Mouse (Mus musculus): ENCODE data around the gene Rpp25l.
"Not testable (repeated sequence)": the region's sequence is repeated elsewhere in the genome, so short reads cannot be mapped to it uniquely, and the experiment has no call there.

The Rpp25l gene

DNA sequence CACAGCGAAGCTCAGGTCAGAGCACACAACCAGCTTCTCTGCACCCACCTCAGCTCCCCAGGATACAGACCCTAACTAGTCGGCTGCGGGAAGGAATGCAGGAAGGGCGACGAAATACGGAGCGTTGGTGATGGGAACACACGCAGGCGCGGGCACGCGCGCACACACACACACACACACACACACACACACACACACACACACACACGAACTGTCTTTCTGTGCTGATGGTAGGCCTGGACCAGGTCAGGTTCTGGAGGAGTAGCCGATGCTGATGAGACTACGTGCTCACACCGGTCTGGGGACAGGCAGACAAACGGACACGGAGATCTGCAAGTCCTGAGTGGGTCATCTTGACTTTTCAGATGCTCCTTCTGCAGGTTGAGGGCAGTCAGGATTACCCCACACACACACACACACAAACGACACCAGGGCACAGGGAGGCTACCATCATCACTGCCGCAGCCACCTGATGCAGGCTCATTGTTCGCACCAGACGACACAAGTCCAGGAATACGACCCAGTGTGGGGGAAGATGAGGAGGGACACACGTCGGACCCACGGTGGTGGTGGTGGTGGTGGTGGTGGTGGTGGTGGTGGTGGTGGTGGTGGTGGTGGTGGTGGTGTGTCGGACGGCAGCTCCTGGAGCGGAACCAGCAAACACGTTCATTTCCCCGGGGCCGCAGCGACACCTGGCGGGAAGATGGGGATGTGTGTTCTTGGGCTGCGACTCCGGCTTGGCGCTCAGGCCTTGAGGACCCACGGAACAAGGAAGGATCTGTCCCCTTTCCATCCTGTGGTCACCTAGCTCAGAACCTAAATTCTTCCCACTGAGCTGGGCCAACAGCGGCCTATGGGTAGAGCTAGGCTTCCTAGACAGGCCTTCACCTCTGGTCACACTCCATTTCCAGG lies 16.1 kb downstream of the Rpp25l start, which contains the start of gene Cntfr:
Cntfr (minus strand) TSS at position 160 of the 912 bp plus-strand sequence.
- DNase-seq: peak; percentile 91

- peak in 1 of 2 experiments; percentile 9 for DNase-seq
Observed at GRCm38 (mm10) chr4:41696452-41696851, 16.9 kb downstream of the Rpp25l start.

GRCm38 (mm10) chr4:41695800-41696199 lies 17.5 kb downstream of the Rpp25l start:
- peak in 1 of 2 experiments; percentile 13 for DNase-seq

DNA sequence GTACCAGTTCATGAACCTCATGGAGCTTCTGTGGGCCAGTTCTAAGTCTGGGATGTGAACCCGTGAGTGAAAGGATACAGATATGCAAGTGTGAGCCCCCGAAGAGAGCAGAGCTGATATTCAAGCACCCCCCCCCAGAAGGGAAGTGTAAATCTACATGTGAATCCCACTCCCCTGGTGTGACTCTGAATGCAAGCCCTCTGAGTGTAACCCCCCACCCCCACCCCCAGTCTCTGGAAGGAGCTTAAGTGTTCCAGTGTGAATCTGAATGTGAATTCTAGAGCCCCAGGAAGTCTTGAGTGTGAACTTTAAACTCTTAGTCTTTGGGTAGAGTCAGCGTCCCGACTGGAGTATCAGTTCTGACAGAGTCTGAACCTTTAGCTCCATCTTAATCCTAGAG lies 19.8 kb downstream of the Rpp25l start:
- DNase-seq: not testable (repeated sequence)

DNA sequence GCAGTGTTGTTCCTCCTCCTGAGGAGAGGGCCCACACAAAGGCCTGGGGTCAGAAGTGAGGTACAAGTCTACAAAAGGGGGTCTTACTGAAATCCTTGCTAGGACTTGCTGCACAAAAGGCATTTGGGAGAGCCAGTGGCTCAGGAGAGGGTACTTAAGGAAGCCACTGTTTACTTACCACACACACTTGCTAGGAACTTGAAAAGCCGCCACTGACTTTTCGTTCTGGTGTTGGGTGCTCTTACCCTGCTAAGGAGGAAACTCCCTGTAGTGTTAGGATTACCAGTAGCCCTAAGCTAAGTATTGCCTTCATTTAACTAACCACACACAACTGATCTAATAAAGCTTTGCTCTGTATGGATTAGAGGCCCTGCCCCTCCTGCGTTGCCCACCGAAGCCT lies 23.3 kb downstream of the Rpp25l start:
- DNase-seq: not testable (repeated sequence)

DNA sequence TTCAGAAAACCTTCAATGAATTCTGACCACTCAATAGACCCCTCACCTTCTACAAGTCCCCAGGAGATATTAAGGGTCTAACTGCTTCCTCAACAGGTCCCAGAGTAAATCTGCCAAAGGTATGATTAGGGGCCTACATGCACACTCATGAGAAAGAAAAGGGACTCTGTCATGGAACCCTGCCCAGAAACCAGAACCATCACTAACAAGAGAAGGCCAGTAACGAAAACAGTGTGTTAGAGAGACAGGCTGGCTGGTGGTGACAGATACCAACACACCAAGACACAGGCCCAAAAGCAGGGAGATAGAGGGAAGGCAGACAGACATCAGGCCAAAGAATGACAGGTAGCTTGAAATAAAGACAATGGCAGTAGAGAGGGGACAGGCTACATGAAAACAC lies 24.8 kb downstream of the Rpp25l start:
- not testable (repeated sequence) for DNase-seq

- DNase-seq: not testable (repeated sequence)
Observed at GRCm38 (mm10) chr4:41685882-41686492, 27.3 kb downstream of the Rpp25l start.

- DNase-seq: peak in 1 of 2 experiments; percentile 42
Observed at GRCm38 (mm10) chr4:41684931-41685453, 28.3 kb downstream of the Rpp25l start.

DNA sequence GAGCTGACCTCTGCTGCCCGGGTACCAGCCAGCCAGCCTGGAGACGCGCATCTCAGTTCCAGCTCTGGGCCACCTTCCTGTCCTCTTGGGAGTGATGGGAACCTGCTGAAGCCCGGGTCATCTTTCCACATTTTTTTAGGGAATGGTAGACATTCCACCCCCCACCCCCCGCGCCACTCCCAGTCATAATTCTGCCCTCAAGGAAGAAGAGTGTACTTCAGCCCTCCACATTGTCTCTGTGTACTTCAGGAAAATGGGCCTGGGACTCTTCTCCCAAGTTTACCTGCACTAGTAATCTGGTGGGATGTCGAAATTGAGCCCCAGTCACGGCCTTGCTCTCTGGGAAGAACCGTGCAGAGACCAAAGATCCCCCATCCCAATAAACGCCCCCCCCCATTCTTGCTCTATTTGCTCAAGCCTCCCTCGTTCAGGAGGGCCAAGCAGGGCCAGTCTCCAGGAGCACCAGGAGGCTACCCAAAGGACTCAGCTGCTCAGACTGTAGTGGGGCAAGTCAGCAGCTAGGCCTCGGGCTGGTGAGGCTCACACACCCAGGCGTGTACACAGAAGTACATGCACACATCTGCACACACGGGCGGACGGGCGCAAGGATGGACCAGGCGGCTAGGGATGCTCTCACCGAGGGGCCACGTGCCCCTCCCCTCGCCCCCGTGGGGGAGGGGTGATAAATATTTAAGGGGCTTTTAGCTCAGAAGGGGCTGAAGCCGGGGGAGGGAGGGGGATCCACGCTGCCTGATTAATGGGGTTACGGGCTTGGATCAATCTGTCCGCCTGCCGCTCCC lies 29.0 kb downstream of the Rpp25l start:
- DNase-seq: not testable (repeated sequence)

- DNase-seq: peak; percentile 49 to 64
Observed at GRCm38 (mm10) chr4:41683303-41683702, 30.0 kb downstream of the Rpp25l start.

DNA sequence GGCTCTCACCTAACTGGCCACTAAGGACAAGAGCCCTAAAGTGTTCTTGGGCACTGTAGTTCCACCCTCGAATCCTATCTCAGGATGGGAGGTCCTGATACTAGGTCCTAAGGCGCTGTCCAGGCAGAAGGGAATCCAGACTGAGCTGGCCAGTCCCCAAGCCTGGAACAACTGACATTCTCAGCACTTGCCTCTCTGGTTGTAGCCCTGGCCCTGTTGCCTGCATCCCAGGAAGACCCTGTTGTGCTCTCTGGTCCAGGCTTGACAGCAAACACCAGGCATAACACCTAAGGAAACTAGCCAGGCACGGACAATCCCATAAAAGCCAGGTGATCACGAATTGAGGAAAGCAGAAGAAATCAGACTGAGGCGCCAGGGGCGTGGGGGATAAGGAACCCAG lies 30.5 kb downstream of the Rpp25l start:
- no peak for DNase-seq

DNA sequence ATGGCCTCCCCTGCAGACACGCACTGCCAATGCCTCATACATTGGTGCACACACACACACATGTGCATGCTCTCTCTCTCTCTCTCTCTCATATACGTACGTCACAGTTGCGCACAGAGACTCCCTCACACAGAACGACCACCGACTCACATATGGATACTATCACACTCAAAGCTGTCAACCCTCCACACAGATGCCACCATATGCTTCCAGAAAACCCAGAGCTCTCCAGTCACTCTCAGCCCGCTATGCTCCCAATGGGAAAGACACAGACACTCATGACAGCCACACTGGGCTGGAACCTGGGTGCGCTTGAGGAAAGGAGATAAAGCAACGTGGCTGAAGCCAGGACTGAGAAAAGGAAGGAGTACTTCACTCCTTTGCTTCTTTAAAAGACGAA lies 31.4 kb downstream of the Rpp25l start:
- no peak for DNase-seq

- DNase-seq: no peak
Observed at GRCm38 (mm10) chr4:41681176-41681575, 32.2 kb downstream of the Rpp25l start.

DNA sequence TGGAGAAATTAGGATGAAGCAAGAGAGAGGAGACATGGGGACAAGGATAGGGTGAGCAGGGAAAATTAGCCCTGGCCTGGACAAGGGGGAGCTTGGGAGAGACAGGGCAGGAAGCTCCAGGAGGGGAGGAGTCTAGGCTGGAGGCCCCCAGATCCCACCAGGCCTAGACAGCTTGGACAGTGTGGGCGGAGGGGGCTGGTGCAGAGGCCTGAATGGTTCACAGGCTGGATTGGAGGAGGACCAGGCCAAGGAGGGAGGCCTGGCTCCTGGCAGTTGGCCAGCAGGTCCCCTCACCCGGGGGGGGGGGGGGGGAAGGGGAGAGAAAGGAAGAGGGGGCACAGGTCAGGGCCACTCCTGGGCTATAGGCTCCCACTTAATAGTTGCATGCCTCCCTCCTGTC lies 34.0 kb downstream of the Rpp25l start:
- peak in 1 of 2 experiments; percentile 59 for DNase-seq

DNA sequence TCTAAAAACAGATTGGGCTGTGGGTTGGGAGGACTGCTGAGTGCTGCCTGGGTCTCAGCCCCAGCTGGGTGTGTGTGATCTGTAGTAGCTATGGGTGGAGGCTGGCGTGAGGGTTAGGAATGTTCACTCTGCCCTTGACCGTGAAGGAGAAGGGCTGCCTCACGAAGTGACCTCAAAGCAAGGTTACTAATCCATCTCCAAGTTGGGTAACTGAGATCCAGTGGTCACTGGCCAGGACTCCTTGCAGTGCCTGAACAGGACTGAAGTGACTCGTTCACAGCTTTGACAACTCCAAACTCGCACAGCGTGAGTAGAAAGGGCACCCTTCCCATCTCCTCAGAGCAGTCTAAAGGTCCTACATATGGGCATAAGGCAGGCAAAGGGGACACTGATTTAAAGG lies 34.5 kb downstream of the Rpp25l start:
- no peak for DNase-seq

DNA sequence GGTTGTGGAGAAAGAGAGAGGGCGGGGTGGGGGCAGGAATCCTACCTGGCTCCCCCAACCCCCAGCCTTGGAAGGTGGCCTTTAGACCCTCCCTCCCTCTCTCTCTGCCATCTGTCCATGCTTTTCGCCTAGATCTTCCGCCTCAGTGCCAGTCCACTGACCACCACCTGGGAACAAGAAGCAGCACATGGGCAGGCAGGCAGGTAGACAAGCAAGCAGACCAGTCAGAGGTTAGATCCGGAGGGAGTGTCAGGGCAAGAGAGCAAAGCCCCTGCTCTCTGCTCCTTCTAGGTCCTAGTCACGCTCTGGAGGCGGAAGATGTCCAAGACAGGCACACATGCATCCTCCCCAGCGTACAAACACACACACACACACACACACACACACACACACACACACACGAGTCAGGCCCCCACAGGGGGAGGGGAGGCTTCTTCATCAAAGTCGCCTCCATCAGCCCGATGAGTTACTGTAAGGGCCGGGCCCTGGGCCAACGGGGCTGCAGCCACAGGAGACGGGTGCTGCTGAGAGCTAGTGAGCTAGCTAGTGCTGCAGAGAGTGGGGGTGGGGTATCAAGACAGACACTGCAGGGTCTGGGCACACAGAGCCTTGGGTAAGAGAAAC lies 36.2 kb downstream of the Rpp25l start:
- peak; percentile 83 to 89 for DNase-seq

GRCm38 (mm10) chr4:41676248-41677005 lies 36.9 kb downstream of the Rpp25l start:
- peak in 1 of 2 experiments; percentile 37 for DNase-seq

DNA sequence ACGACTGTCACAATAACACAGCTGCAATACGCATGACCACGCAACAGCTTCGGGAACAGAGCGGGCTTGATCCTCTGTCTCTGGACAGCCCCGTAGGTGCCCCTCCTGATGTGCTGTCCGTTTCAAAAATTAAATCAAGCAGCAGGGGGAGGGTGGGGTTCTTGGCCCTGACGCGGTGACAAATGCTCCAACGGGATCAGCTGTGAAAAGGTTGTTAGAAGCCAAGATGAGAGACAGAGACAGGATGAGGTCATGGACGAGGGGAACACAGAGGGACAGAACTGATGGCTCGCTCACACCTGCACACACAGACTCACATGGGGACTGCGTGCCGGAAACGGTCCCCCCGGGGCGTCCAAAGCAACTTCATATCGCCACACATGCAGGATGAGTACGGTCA lies 40.1 kb downstream of the Rpp25l start:
- DNase-seq: no peak

DNA sequence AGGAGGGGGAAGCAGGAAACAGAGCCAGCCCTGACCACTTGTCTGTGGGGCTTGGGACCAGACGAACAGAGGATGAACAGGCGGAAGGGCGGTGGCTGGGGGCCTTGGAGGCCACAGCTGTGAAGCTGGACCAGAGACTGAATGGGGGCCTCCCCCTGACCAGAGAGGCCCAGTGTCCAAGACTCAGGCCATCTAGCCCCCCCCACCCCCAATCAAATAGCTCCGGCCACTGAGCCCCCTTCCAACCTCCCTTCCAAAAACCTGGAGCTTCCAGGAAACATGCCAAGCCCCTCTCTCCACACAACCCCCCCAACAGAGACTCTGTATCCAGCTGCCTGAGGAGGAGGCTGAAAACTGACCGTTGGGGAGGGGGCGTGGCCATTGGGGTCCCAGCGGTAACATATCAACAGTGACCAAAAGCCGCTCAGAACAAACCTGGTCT lies 40.8 kb downstream of the Rpp25l start:
- DNase-seq: peak; percentile 48 to 66

DNA sequence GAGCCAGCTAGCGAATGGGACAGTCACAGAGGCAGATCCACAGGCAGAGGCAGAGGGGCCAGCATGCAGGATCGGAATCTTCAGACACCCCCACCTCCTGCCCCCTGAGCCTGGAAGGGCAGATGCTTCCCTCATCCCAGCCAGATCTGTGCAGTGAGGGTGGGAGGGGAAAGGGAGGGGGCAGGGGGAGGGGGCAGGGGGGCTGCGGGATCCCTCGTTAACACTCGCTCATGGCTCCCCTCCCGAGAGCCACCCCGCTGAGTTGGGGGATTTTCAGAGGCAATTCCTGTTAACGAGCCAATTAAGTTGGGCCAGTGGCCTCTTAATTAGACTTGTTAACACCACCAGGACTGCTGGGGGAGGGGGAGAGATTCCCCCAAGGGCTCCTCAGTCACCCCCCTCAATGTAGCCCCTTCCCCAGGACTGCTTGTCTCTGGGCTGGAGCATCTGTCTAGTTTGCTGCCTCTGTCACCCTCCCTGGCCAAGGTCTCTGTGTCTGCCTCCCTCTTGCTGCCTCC lies 41.3 kb downstream of the Rpp25l start:
- DNase-seq: no peak

DNA sequence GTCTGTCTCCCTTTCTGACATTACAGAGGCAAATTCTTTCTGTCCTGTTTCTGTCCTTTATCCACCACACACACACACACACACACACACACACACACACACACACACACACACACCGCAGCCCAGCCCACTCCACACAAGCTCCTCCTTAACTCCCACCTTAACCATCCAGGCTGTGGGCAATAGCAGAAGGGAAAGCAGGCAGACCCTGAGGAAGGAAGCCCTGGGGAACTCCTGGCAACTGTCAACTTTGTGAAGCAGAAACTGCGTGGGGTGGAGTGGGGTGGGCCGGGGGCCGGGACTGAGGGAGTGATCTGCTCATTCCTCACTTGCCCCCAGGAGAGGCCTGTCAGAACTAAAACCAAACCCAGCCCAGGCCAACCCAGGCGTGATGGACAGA lies 41.8 kb downstream of the Rpp25l start:
- DNase-seq: no peak
